ENCODE assay signal across 19 mouse cellular contexts in genomic region chr19:21860132-21860531, GRCm38 (mm10).
DNase-seq lines count a peak whose midpoint lies in the region; ATAC-seq and TF ChIP-seq lines count a peak whose summit lies in the region.
"Had no signal": no experiment of that assay in that cellular context is flagged by ENCODE, and none has a peak within 500 bp of the region (broad histone marks: within the 10 kb centered on the region; RNA-seq: fewer than 3 reads in every experiment).

No protein-coding gene starts in this region.

- WGBS in lung, adult 2 months: 85% methylated on average over 5 of the region's 5 CpGs
- WGBS in kidney, embryonic 14.5 days: 79% methylated on average over 5 of the region's 5 CpGs

- H3K36me3 ChIP-seq in kidney, embryonic 14.5 days (ENCODE audit: control insufficient read depth, insufficient read depth, low read length): peaks cover 23% of the 10 kb centered on the region; the same call in 1 of the 2 replicates

- no peak for TF ChIP-seq POLR2A in lung, adult 2 months (IDR thresholded peaks at IDR 0.05; ENCODE audit: borderline replicate concordance, extremely low read depth, low read depth, low read length)

- peak; percentile 61 for ATAC-seq in granulocyte monocyte progenitor cell, adult 5-6 weeks (replicated peaks; ENCODE audit: poor library complexity, severe bottlenecking)
- ATAC-seq in neutrophil, adult 5-6 weeks (ENCODE audit: extremely low read depth, insufficient number of reproducible peaks, low FRiP score, poor library complexity, severe bottlenecking): peak; percentile 72
- no peak for ATAC-seq in kidney, embryonic 14.5 days (ENCODE audit: low FRiP score, low TSS enrichment)
- ATAC-seq: forebrain, embryonic 15.5 days had no signal

- no peak overlapping the region for H3K9ac ChIP-seq in kidney, embryonic 14.5 days (ENCODE audit: low read depth, low read length)
- H3K9ac ChIP-seq: forebrain, embryonic 15.5 days; hindbrain, embryonic 13.5 days; liver, embryonic 14.5 days had no signal

- H3K27me3 ChIP-seq in kidney, embryonic 14.5 days (ENCODE audit: control insufficient read depth, insufficient read depth, low read length): no peaks in the 10 kb centered on the region
- H3K27me3 ChIP-seq: forebrain, embryonic 15.5 days; hindbrain, embryonic 13.5 days had no signal

- no peaks in the 10 kb centered on the region for H3K9me3 ChIP-seq in kidney, embryonic 14.5 days (ENCODE audit: control insufficient read depth, low read length)
- H3K9me3 ChIP-seq: embryonic facial prominence, embryonic 10.5 days; forebrain, embryonic 15.5 days; hindbrain, embryonic 13.5 days had no signal

- no peak overlapping the region for H3K4me3 ChIP-seq in lung, adult 2 months (replicated peaks; ENCODE audit: extremely low read depth, low read depth, low read length)
- H3K4me3 ChIP-seq in kidney, embryonic 14.5 days (ENCODE audit: low read length): no peak overlapping the region
- H3K4me3 ChIP-seq: embryonic facial prominence, embryonic 10.5 days; forebrain, embryonic 15.5 days; hindbrain, embryonic 13.5 days had no signal

- TF ChIP-seq CTCF in lung, adult 2 months (IDR thresholded peaks at IDR 0.05; ENCODE audit: insufficient read depth, low read length): no peak

- H3K4me2 ChIP-seq in kidney, embryonic 14.5 days (replicated peaks; ENCODE audit: low read depth, low read length): no peak overlapping the region
- H3K4me2 ChIP-seq: forebrain, embryonic 15.5 days; hindbrain, embryonic 13.5 days had no signal

- peak; percentile 46 for DNase-seq in lung, postnatal 36 days
- no peak for DNase-seq in lung, adult 2 months
- DNase-seq in spleen, postnatal 4 days (ENCODE audit: low spot score in 2 of 2): peak; percentile 50 to 67
- DNase-seq in urinary bladder, postnatal 10 days (ENCODE audit: low spot score): no peak
- no peak for DNase-seq in layer of hippocampus, adult 8-10 months (ENCODE audit: low spot score in 2 of 2)
- DNase-seq: adrenal gland, postnatal 25 days; cerebellum, adult 9-11 months; heart, adult 18-20 months; kidney, adult 18-20 months; lung, postnatal 14 days; right cerebral cortex, postnatal 14 days had no signal

- H3K4me1 ChIP-seq in lung, adult 2 months (ENCODE audit: control insufficient read depth, insufficient read depth, low read length): peaks cover 3% of the 10 kb centered on the region
- H3K4me1 ChIP-seq in kidney, embryonic 14.5 days (ENCODE audit: control insufficient read depth, insufficient read depth, low read length): no peaks in the 10 kb centered on the region
- H3K4me1 ChIP-seq: forebrain, embryonic 15.5 days; hindbrain, embryonic 13.5 days had no signal

- H3K27ac ChIP-seq in kidney, embryonic 14.5 days (ENCODE audit: low read depth, low read length): no peak overlapping the region
- H3K27ac ChIP-seq: embryonic facial prominence, embryonic 10.5 days; forebrain, embryonic 15.5 days; hindbrain, embryonic 13.5 days; kidney, postnatal 0 days; liver, embryonic 14.5 days had no signal

Comparison
In these comparisons a context has a peak if more than half of its experiments do, and no peak if none do; other contexts are left out.
1. DNase-seq: peak in lung, postnatal 36 days (single experiment) and spleen, postnatal 4 days (2 of 2); none in lung, adult 2 months (single experiment), urinary bladder, postnatal 10 days (single experiment) and layer of hippocampus, adult 8-10 months (0 of 2).